Mouse (Mus musculus) frontal cortex, postnatal 10 days (tissue): Measurements from ENCODE around the gene Pdlim4.
A peak's percentile ranks its signal among the peaks of the same experiment; 100 is the strongest.

Experiments used
- DNase-seq, 2 experiments: peaks; one replicate each; pipeline ENCODE4 v3.0.0; 2022; ENCODE audit warnings: low spot score in 2 of 2, mixed read lengths in 1 of 2

Pdlim4 gene

GRCm38 (mm10) chr11:54068520-54069371, at the start of gene Pdlim4:
Gene Pdlim4, minus strand, starts transcription at chr11:54069014.
- peak in 1 of 2 experiments; percentile 43 for DNase-seq

GRCm38 (mm10) chr11:54117096-54117495, 48.3 kb upstream of the Pdlim4 start:
- DNase-seq: no peak

GRCm38 (mm10) chr11:54116406-54116805, 47.6 kb upstream of the Pdlim4 start:
- no peak for DNase-seq

GRCm38 (mm10) chr11:54115911-54116310, 47.1 kb upstream of the Pdlim4 start:
- no peak for DNase-seq

- no peak for DNase-seq
These were observed 46.5 kb upstream of the Pdlim4 start for GRCm38 (mm10) chr11:54115301-54115700.

GRCm38 (mm10) chr11:54114746-54115145, 45.9 kb upstream of the Pdlim4 start:
- DNase-seq: no peak

- no peak for DNase-seq
These were observed 44.5 kb upstream of the Pdlim4 start for GRCm38 (mm10) chr11:54113352-54113751.

GRCm38 (mm10) chr11:54112920-54113319, 44.1 kb upstream of the Pdlim4 start:
- peak; percentile 87 to 92 for DNase-seq

GRCm38 (mm10) chr11:54111976-54112741, 43.3 kb upstream of the Pdlim4 start:
- no peak for DNase-seq

GRCm38 (mm10) chr11:54111291-54111690, 42.5 kb upstream of the Pdlim4 start:
- no peak for DNase-seq

GRCm38 (mm10) chr11:54108894-54109293, 40.1 kb upstream of the Pdlim4 start:
- DNase-seq: no peak

GRCm38 (mm10) chr11:54108131-54108530, 39.3 kb upstream of the Pdlim4 start:
- no peak for DNase-seq

GRCm38 (mm10) chr11:54107239-54107638, 38.4 kb upstream of the Pdlim4 start:
- DNase-seq: no peak

GRCm38 (mm10) chr11:54106676-54107075, 37.9 kb upstream of the Pdlim4 start:
- DNase-seq: no peak

- no peak for DNase-seq
These were observed 36.2 kb upstream of the Pdlim4 start for GRCm38 (mm10) chr11:54105011-54105410.

GRCm38 (mm10) chr11:54102706-54103449, 34.1 kb upstream of the Pdlim4 start:
- no peak for DNase-seq

- no peak for DNase-seq
These were observed 32.9 kb upstream of the Pdlim4 start for GRCm38 (mm10) chr11:54101701-54102100.

- peak in 1 of 2 experiments; percentile 58 for DNase-seq
These were observed 32.1 kb upstream of the Pdlim4 start for GRCm38 (mm10) chr11:54100692-54101591.

GRCm38 (mm10) chr11:54100045-54100691, 31.4 kb upstream of the Pdlim4 start, which contains the start of gene P4ha2:
Gene P4ha2, plus strand, starts transcription at chr11:54100095.
- DNase-seq: no peak

- no peak for DNase-seq
These were observed 24.2 kb upstream of the Pdlim4 start for GRCm38 (mm10) chr11:54093000-54093399.
